Mouse (Mus musculus) Patski (cell line): ENCODE measurements around the gene Sptbn2. TPM values are rescaled to one million over a fixed set of nuclear protein-coding genes. Genes with fewer than 3 reads are reported as not detected.

Source experiments
- ATAC-seq: fragments of 100-300 bp; one replicate; pipeline ENCODE4 v1.8.0; 2021
- CTCF ChIA-PET: fragments of 350-600 bp; sonication (Branson Sonifier 250); formaldehyde crosslinking; loops from one replicate; lab custom pipeline; 2022; ENCODE audit warnings: inconsistent platforms; lab: Charles Lee
- POLR2A ChIA-PET: fragments of 350-600 bp; sonication (Branson Sonifier 250); formaldehyde crosslinking; loops from one replicate; lab custom pipeline; 2022; ENCODE audit warnings: antibody characterized with exemption, inconsistent platforms; lab: Charles Lee
- DNase-seq: peaks from one replicate; pipeline ENCODE4 v3.0.0-alpha.2; 2011; ENCODE audit warnings: low read depth, low spot score
- H3K27me3 ChIP-seq: fragments of 371-371 bp; one replicate; pipeline ENCODE4 v1.5.1; 2021
- CTCF ChIP-seq: fragments of 100-300 bp; IDR thresholded peaks from one replicate; pipeline ENCODE4 v1.5.1; 2021
- in situ Hi-C: fragments of 300-500 bp; cut with MboI; formaldehyde crosslinking; loops from 3 replicates; pipeline ENCODE4 v1.11.1; 2018; ENCODE audit warnings: low pct_unique_long_range_greater_than_20kb, mixed read lengths
- polyA plus RNA-seq: library from polyadenylated mRNA; unstranded; gene quantifications from one replicate; pipeline ENCODE4 v1.2.3, GENCODE M21; 2021

Sptbn2 gene
- polyA plus RNA-seq, 1 experiment from 2014 or later: 1.0 TPM

GRCm38 (mm10) chr19:4744026-4744425, 33.1 kb downstream of the Sptbn2 start:
- in situ Hi-C loops: loop anchor here (5.0 kb wide), 2 partner anchors 112 to 247 kb away; partner anchors contain the start of gene 2010003K11Rik

GRCm38 (mm10) chr19:4745057-4745456, 34.1 kb downstream of the Sptbn2 start:
- ATAC-seq (no peak), DNase-seq (peak; percentile 13)
- ChIA-PET POLR2A (interaction anchor here (1.3 kb wide), 1 partner anchor 109 kb away, joined by 4 read pairs; no protein-coding TSS in a partner anchor), CTCF (interaction anchor here (1.6 to 3.5 kb wide), 2 partner anchors 101 to 117 kb away, joined by 4 to 25 read pairs; no protein-coding TSS in a partner anchor)
- in situ Hi-C loops: no loop called here
- TF ChIP-seq CTCF: no peak
- no peaks in the 10 kb centered on the region for H3K27me3 ChIP-seq

More at GRCm38 (mm10) chr19:4744026-4744425, 33.1 kb downstream of the Sptbn2 start:
- TF ChIP-seq CTCF: no peak
- ChIA-PET POLR2A (interaction anchor here (1.2 to 1.3 kb wide), 2 partner anchors 11 to 108 kb away, joined by 3 to 4 read pairs; no protein-coding TSS in a partner anchor), CTCF (interaction anchor here (1.0 to 3.5 kb wide), 8 partner anchors 10 to 246 kb away, joined by 3 to 25 read pairs (median 6); partner anchors contain the start of gene 2010003K11Rik)
- no peak for ATAC-seq
- no peaks in the 10 kb centered on the region for H3K27me3 ChIP-seq
- no peak for DNase-seq

- ATAC-seq: no peak
Measured at GRCm38 (mm10) chr19:4745681-4746080, 34.7 kb downstream of the Sptbn2 start.

GRCm38 (mm10) chr19:4746611-4747010, 35.6 kb downstream of the Sptbn2 start:
- no peak for TF ChIP-seq CTCF
- DNase-seq (no peak), ATAC-seq (no peak)
- in situ Hi-C loops: no loop called here
- ChIA-PET CTCF (interaction anchor here (1.0 to 1.3 kb wide), 2 partner anchors 9 to 119 kb away, joined by 5 read pairs; no protein-coding TSS in a partner anchor), POLR2A (no interaction called here)
- H3K27me3 ChIP-seq: no peaks in the 10 kb centered on the region

More at GRCm38 (mm10) chr19:4745681-4746080, 34.7 kb downstream of the Sptbn2 start:
- ChIA-PET CTCF (interaction anchor here (1.6 kb wide), 1 partner anchor 101 kb away, joined by 4 read pairs; no protein-coding TSS in a partner anchor), POLR2A (no interaction called here)
- no peak for DNase-seq
- H3K27me3 ChIP-seq: no peaks in the 10 kb centered on the region
- in situ Hi-C loops: no loop called here
- no peak for TF ChIP-seq CTCF

DNA sequence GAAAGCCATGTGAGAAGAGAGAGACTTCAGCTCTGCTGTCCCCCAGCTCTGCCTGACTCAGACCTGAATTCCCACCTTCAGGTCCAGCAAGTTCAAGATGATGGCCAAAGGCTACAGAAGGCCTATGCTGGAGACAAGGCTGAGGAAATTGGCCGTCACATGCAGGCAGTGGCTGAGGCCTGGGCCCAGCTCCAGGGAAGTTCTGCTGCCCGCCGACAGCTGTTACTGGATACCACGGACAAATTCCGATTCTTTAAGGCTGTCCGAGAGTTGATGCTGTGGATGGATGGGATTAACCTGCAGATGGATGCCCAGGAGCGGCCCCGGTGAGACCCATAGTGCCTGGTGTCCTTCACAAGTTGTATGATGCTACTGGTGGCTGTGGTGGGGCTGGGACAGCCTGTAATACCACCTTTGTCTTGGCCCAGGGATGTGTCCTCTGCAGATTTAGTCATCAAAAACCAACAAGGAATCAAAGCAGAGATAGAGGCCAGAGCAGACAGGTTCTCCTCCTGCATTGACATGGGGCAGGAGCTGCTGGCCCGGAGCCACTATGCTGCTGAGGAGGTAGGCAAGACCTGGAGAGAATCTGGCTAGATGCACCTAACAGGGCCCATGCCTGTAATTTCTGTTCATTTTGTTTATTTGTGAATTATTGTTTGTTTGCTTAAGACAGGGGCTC, 36.8 kb downstream of the Sptbn2 start:
- ChIA-PET CTCF (interaction anchor here (1.0 to 1.4 kb wide), 3 partner anchors 8 to 104 kb away, joined by 3 to 5 read pairs (median 4); no protein-coding TSS in a partner anchor), POLR2A (interaction anchor here (0.6 to 1.1 kb wide), 2 partner anchors 122 to 157 kb away, joined by 3 read pairs; no protein-coding TSS in a partner anchor)
- TF ChIP-seq CTCF: no peak
- in situ Hi-C loops: no loop called here
- DNase-seq (no peak), ATAC-seq (no peak)
- no peaks in the 10 kb centered on the region for H3K27me3 ChIP-seq

DNA sequence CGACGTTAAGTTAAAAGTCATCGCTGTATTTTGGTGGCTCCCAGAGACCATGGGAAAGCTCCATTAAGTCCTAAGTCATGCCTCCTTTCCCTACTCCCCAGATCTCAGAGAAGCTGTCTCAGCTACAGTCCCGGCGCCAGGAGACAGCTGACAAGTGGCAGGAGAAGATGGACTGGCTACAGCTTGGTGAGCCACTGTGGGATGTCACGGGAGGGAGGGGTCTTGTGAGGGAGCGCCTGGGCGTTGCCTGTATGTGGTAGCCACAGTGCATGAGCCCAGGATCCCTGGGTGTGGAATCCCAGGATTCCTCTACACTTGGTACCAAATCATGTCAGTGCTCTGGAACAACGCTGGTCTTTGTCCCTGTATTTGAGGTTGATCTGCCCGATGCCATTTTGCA, 37.5 kb downstream of the Sptbn2 start:
- H3K27me3 ChIP-seq: no peaks in the 10 kb centered on the region
- no peak for TF ChIP-seq CTCF
- ChIA-PET POLR2A (interaction anchor here (1.1 kb wide), 1 partner anchor 122 kb away, joined by 3 read pairs; no protein-coding TSS in a partner anchor), CTCF (interaction anchor here (1.0 to 1.4 kb wide), 2 partner anchors 99 to 105 kb away, joined by 3 to 4 read pairs; no protein-coding TSS in a partner anchor)
- ATAC-seq: no peak
- no peak for DNase-seq
- in situ Hi-C loops: no loop called here

- ChIA-PET CTCF (interaction anchor here (0.9 to 1.1 kb wide), 2 partner anchors 123 to 232 kb away, joined by 3 read pairs; no protein-coding TSS in a partner anchor), POLR2A (no interaction called here)
- no peak for ATAC-seq
- no peaks in the 10 kb centered on the region for H3K27me3 ChIP-seq
- in situ Hi-C loops: loop anchor here (10.0 kb wide), 1 partner anchor 235 kb away; no protein-coding TSS in a partner anchor
- no peak for TF ChIP-seq CTCF
- no peak for DNase-seq
Measured at GRCm38 (mm10) chr19:4749975-4750374, 39.0 kb downstream of the Sptbn2 start.

- in situ Hi-C loops: loop anchor here (5.0 to 10.0 kb wide), 3 partner anchors 87 to 229 kb away; partner anchors contain the start of gene Bbs1
- POLR2A ChIA-PET: interaction anchor here (0.6 to 1.4 kb wide), 6 partner anchors 12 to 129 kb away, joined by 3 to 5 read pairs (median 3); no protein-coding TSS in a partner anchor
- CTCF ChIA-PET: interaction anchor here (0.7 to 1.9 kb wide), 8 partner anchors 9 to 94 kb away, joined by 3 to 10 read pairs (median 4); no protein-coding TSS in a partner anchor
- ATAC-seq (peak; percentile 65), DNase-seq (peak; percentile 68)
- H3K27me3 ChIP-seq: no peaks in the 10 kb centered on the region
- peak; percentile 97 for TF ChIP-seq CTCF
Measured at GRCm38 (mm10) chr19:4755565-4756192, 44.7 kb downstream of the Sptbn2 start.

GRCm38 (mm10) chr19:4756193-4756911, 45.4 kb downstream of the Sptbn2 start, which contains the start of gene Rbm4b:
Rbm4b (plus strand) TSS chr19:4756497.
- ATAC-seq (peak; percentile 77), DNase-seq (peak; percentile 64)
- TF ChIP-seq CTCF: no peak
- POLR2A ChIA-PET: interaction anchor here (0.7 to 1.3 kb wide), 4 partner anchors 22 to 130 kb away, joined by 3 to 5 read pairs (median 3); no protein-coding TSS in a partner anchor
- CTCF ChIA-PET: interaction anchor here (1.0 to 1.9 kb wide), 8 partner anchors 9 to 212 kb away, joined by 3 to 10 read pairs (median 4); no protein-coding TSS in a partner anchor
- in situ Hi-C loops: loop anchor here (5.0 to 10.0 kb wide), 3 partner anchors 86 to 228 kb away; partner anchors contain the start of gene Bbs1
- no peaks in the 10 kb centered on the region for H3K27me3 ChIP-seq
